Mouse (Mus musculus): ENCODE measurements around the gene Frmd4b.

DNA sequence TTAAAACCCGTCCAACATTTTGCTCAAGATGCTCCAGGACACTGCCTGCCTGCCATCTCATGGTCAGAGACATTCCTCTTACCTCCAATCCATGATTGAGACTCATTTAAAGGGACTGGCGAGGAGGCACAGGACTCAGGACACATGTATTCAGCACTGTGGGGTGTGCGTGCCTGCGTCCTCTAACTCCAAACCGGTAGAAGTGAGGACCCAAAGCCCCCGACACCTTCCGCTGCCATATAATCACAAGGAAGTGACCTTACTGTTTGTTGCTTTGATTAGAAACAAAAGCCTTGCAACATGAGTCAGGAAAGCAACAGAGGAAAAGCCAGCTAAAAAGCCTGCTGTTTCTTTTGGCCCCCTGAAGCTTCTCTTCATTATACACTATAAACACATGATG, 158.2 kb downstream of the Frmd4b start:
- TF ChIP-seq POLR2A (IDR thresholded peaks at IDR 0.05; ENCODE audit: borderline replicate concordance, control insufficient read depth, low read depth, low read length) (no peak), CTCF (IDR thresholded peaks at IDR 0.05; ENCODE audit: control insufficient read depth, insufficient read depth, low read length) (no peak)

Data from bone marrow, adult 2 months (tissue).